ENCODE assay signal across 8 mouse cellular contexts in the genomic region with DNA sequence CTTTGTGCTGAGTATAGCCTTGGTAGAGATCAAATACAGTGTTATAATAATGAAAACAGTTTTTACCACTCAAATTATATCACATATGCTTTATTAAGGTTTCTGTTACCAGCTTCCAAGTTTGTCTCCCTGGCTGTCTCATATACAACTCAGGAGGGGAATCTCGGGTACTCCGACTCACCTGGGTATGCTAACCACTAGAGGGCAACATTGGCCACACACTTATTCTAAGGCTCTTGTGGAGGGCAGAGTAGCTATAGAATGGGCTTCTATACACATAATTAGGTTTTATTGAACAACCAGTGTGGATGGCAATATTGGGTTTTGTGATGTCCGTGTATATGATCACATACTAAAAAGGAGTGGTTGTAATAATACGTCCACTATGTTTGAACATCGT. TPM values are rescaled to one million over a fixed set of nuclear protein-coding genes. Genes with fewer than 3 reads are reported as not detected.
DNase-seq lines count a peak whose midpoint lies in the region; ATAC-seq lines count a peak whose summit lies in the region.

No protein-coding gene starts in this region.

- ATAC-seq in CD4-positive, CD25-positive, alpha-beta regulatory T cell, adult 4 months: no peak

- peak; percentile 32 for DNase-seq in CD4-positive, CD25-positive, alpha-beta regulatory T cell, adult 2 months (ENCODE audit: low read depth, low spot score)
- peak; percentile 11 for DNase-seq in layer of hippocampus, adult 11-12 months (ENCODE audit: low spot score)
- no peak for DNase-seq in layer of hippocampus, adult 8-10 months (ENCODE audit: low spot score in 2 of 2)
- peak; percentile 26 for DNase-seq in MN1 (ENCODE audit: low spot score)
- DNase-seq in embryo, embryonic 9.5 days (ENCODE audit: extremely low spot score): peak; percentile 19
- DNase-seq in lung, postnatal 25 days (ENCODE audit: low spot score): peak; percentile 25
- DNase-seq in spleen, postnatal 10 days (ENCODE audit: low spot score in 2 of 2): no peak

RNA-seq across cellular contexts. Expression of a gene that starts 47.1 kb away (rescaled TPM):
- 1 to 10 TPM; 3.2 to 4.1 TPM for polyA plus RNA-seq in CD4-positive, CD25-positive, alpha-beta regulatory T cell, adult 4 months (2017; shearing (Covaris generic))
- 1 to 10 TPM; 6.8 to 8.0 (median 7.5) TPM for total RNA-seq in layer of hippocampus, adult 8-10 months (2022)

Comparison
In these comparisons a context has a peak if more than half of its experiments do, and no peak if none do; other contexts are left out.
1. DNase-seq: peak in CD4-positive, CD25-positive, alpha-beta regulatory T cell, adult 2 months (single experiment), layer of hippocampus, adult 11-12 months (single experiment), MN1 (single experiment), embryo, embryonic 9.5 days (single experiment) and lung, postnatal 25 days (single experiment); none in layer of hippocampus, adult 8-10 months (0 of 2) and spleen, postnatal 10 days (0 of 2).